Mouse (Mus musculus): Measurements from ENCODE around the gene Suds3.

DNA sequence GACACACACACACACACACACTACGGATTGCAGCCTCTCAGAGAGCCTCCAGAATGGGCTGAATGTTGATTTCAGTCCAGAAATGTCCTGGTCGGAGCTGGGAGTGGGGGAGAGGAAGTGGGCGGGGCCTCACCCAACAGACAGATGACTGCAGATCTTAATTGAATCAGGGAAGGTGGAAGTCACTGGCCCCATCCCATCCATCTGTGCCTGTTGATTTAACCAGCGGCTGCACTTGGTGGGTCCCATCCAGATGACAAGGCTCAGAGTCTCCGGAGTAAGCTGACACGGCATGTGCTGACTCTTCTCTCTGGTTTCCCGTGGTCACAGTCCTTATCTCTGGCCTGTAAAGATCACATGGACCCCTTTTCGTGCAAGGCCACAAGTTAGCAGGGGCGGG lies 20.0 kb upstream of the Suds3 start:
- no peak for TF ChIP-seq POLR2A (IDR thresholded peaks at IDR 0.05; ENCODE audit: extremely low read depth, insufficient read depth, low read length)
- TF ChIP-seq CTCF (IDR thresholded peaks at IDR 0.05; ENCODE audit: low read depth, low read length) = no peak
